Mouse (Mus musculus): ENCODE results near the gene 6030452D12Rik.

The 6030452D12Rik gene

GRCm38 (mm10) chr8:106516581-106516980 is 16.3 kb downstream of the 6030452D12Rik start:
- DNase-seq (ENCODE audit: low spot score), result no peak

DNA sequence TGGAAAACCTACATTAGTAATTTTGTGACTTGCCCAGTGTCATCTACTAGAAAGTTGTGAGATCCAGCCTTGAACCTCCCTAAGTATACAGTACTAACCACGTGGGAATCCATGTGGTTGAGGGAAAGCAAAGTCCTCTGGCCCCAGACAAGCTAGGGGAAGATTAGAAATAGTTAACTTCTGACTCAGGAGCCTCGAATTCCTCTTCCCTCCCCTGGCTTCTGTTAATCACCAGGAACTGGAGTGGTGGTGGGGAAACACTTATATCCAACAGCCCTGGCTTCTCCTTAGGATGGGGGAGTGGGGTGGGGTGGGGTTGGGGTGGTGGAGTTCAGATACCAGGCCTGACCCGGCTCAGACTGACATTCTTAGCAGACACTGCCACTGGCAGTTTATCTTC is 18.4 kb downstream of the 6030452D12Rik start:
- DNase-seq (ENCODE audit: low spot score), result no peak

DNA sequence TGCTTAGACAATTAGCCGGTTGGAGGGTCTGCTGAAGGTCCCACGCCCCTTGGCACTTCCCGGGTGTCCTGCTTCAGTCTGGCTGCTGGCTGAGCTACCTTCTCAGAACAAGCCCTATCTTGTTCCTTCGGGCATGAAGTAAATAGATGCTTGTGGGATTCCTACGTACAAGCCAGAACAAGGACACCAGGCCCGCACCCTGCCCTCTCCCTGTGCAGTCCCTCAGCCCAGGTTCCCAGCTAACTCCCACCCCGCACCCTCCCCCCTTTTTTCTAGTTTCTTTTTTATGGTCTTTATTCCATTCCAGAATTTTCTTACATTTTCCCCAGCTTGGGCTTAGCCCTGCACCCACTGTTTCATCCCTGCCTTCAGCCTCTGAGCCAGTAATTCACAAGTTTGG is 20.3 kb downstream of the 6030452D12Rik start:
- DNase-seq (ENCODE audit: low spot score), result no peak

DNA sequence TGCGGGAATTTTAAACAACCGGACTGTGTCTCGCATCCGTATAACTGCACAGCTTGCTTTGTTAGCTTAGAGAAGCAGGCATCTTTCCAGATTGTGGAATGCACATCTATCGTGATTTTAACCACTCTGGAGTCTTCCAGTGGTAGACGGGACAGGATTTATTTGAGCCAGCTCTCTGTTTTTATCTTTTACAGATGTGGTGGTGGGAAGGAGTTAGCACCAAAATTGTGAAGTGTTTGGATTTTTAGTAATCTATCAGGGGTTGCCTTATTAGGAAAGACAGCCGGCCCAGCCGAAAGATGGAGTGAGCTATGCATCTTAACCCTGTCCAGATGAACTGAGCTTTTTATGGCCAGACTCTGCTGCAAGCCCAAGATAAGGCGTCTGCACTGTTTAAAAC is 21.5 kb downstream of the 6030452D12Rik start:
- no peak for DNase-seq (ENCODE audit: low spot score)

GRCm38 (mm10) chr8:106526725-106527124 is 26.4 kb downstream of the 6030452D12Rik start:
- DNase-seq (ENCODE audit: low spot score), result no peak

GRCm38 (mm10) chr8:106527241-106528036 is 27.1 kb downstream of the 6030452D12Rik start:
- no peak for DNase-seq (ENCODE audit: low spot score)

GRCm38 (mm10) chr8:106528596-106529249 is 28.4 kb downstream of the 6030452D12Rik start:
- DNase-seq (ENCODE audit: low spot score), result no peak

DNA sequence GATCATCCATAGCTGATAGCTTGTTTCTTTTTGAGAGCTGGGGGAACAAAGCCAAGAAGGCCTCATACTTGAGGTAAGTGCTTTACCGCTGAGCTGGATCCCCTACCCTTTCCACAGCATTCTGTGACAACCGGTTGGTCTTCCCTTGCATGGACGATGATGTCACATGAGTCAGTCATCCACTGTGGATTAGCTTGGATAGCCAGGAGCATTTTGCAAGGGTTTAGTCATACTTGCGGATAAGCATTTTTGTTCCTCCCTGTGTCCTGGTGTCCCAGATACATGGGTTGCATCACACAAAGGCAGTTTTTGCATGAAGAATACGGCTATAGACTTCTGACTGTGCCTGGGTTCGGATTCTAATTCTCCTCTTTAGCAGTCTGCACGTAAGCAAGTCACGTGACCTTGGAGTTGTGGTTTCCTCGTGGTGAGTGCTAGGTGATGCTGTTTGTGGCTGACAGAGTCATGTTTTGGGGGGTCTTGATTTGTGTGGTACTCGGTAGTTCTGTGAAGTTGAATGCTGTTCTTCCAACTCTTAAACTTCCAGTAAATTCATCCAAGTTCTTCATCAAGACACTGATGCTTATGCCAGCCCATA is 29.7 kb downstream of the 6030452D12Rik start:
- DNase-seq (ENCODE audit: low spot score), result no peak

- DNase-seq (ENCODE audit: low spot score), result no peak
Observed at GRCm38 (mm10) chr8:106530566-106530965, 30.2 kb downstream of the 6030452D12Rik start.

DNA sequence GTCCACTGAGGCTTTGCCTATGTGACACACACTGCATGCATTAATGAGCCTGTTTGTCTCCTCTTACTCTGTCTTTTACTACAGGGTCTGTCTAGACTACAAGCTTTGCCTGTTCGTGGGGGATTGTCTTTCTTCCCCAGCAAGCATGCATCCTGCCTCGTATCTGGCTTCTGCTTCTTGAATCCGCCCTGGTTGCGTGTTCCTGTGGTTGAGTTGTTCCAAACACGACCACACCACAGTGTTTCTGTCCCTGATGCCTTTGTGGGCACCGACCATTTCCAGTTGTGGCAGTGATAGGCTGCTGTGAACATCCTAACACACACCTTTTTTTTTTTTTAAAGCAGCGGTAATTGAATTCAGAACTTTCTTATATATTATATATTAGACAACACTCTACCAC is 33.4 kb downstream of the 6030452D12Rik start:
- no peak for DNase-seq (ENCODE audit: low spot score)

DNA sequence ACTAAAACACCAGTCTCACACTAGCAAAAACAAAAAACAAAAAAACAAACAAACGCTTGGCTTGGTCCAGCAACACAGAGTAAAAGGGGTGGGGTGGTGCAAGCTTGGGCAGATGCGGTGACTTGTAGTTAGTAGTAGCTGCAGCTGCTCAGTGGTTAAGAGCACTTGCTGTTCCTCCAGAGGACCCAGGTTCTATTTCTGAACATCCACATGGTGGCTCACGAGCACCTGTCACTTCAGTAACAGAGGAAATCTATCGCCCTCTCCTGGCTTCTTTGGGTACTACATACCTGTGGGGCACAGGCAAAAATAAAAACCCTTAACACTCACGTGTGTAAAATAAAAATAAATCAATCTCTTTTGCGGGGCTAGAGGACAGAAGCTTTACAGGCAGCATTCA is 34.1 kb downstream of the 6030452D12Rik start:
- peak; percentile 45 for DNase-seq (ENCODE audit: low spot score)

- DNase-seq (ENCODE audit: low spot score), result no peak
Observed at GRCm38 (mm10) chr8:106535448-106535847, 35.1 kb downstream of the 6030452D12Rik start.

- no peak for DNase-seq (ENCODE audit: low spot score)
Observed at GRCm38 (mm10) chr8:106539193-106539592, 38.9 kb downstream of the 6030452D12Rik start.

DNA sequence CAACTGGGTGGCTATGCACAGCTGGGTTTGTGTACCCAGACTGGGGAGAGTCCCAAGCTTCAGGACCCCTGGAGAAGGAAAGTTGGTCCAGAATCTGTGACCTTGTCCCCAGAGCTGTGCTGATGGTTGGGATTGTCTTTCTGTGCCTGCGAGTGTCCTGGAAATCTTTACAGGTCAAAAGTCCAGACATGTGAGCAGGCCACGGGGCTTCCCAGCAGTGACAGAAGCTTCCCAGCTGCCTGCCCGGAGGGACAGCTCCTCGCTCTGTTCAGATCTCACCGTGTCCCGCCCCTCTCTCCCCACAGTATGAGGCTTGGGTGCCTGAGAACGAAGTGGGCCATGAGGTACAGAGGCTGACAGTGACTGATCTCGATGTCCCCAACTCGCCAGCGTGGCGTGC is 40.7 kb downstream of the 6030452D12Rik start:
- no peak for DNase-seq (ENCODE audit: low spot score)

DNA sequence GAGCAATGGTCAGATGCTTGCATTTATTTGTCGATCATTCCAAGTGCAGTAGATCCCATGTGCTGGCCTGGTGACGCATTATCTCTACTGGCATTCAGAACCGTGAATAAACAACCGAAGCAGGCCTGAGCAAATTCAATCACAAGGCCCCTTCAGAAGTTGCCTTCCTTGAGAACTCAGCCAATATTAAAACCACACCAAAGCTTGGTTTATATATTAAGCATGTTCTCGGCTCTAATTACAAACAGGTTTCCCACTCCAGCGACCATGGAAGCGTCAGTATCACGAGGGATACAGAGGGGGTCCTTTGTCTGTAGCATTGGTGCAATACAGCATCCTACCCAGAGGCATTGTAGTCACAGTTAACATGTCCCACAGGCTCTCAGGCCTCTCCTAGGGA is 42.7 kb downstream of the 6030452D12Rik start:
- DNase-seq (ENCODE audit: low spot score), result no peak

- DNase-seq (ENCODE audit: low spot score), result no peak
Observed at GRCm38 (mm10) chr8:106545149-106545548, 44.8 kb downstream of the 6030452D12Rik start.

DNA sequence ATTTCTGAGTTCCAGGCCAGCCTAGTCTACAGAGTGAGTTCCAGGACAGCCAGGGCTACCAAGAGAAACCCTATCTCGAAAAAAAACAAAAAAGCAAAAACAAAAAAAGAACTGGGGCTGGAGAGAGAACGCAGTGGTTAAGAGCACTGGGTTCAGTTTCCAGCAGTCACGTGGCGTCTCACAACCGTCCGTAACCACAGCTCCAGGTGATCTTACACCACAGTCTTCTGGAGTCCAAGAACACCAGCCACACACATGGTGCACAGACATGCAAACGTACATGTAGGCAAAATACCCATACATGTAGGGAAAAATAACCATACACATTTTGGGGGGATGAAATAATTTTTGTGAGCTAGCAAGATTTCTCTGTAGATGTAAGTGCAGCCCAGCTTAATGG is 46.4 kb downstream of the 6030452D12Rik start:
- no peak for DNase-seq (ENCODE audit: low spot score)

DNA sequence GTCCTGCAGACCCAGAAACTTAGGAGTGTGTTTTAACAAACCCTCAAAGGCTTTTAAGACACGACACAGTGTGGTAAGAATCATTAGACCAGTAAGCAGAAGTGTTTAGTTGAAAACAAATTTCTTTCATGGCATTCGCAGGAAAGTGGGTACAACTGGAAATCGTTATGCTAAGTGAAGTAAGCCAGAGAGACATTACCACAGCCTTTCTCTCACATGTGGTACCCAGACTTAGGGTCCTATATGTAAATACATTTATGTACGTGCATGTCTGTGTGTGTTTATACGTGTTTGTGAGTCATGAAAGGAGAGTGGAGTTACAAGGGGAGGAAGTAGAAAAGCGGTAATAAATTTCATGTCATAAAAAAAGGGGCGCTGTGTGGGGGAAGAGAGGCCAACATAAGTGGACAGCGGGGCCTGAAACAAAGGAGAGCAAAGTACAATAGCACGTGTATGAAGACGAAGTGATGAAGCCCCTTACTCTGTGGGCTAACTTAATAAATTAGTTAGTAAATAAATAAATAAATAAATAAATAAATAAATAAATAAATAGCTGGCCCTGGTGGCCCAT is 48.1 kb downstream of the 6030452D12Rik start:
- no peak for DNase-seq (ENCODE audit: low spot score)

DNA sequence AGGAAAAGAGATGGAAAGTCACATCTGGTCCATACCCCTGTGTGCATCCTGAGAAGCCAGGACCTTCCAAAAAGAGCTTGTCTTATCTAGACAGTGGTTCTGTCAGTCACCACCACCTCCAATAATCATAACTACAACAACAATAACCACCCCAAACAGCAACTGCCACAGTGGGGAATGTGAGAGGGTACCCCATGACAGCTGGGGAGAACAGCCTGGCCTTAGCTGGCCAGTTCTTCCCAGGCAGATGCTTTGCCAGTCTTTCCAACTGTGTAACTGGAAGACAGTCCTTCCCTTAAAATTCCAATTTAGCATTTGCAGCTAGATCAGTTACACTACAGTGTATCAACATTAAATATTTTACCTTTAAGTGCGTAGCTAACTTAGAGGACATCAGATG is 50.6 kb downstream of the 6030452D12Rik start:
- no peak for DNase-seq (ENCODE audit: low spot score)

- DNase-seq (ENCODE audit: low spot score), result no peak
Observed at GRCm38 (mm10) chr8:106554011-106554410, 53.7 kb downstream of the 6030452D12Rik start.

GRCm38 (mm10) chr8:106556068-106556645 is 55.8 kb downstream of the 6030452D12Rik start:
- no peak for DNase-seq (ENCODE audit: low spot score)

Measured in layer of hippocampus, adult 11-12 months (tissue).